Mouse (Mus musculus) megakaryocyte, embryonic 14.5 days (primary cell): ENCODE results near the gene Gli1. TPM values are rescaled to one million over a fixed set of nuclear protein-coding genes. Genes with fewer than 3 reads are reported as not detected.

Source experiments
- H3K27me3 ChIP-seq: replicated peaks from 2 replicates; pipeline ENCODE3; 2012; ENCODE audit warnings: inconsistent platforms
- H3K36me3 ChIP-seq: replicated peaks from 2 replicates; pipeline ENCODE3; 2012; ENCODE audit warnings: low read length, inconsistent platforms, mixed read lengths
- H3K4me1 ChIP-seq: 2 replicates; pipeline ENCODE4 v1.6.1; 2012; ENCODE audit warnings: inconsistent platforms
- H3K4me3 ChIP-seq: replicated peaks from 2 replicates; pipeline ENCODE3; 2012; ENCODE audit warnings: moderate library complexity, mild to moderate bottlenecking, inconsistent platforms
- H3K9me3 ChIP-seq: 2 replicates; pipeline ENCODE4 v1.6.1; 2012; ENCODE audit warnings: inconsistent platforms
- FLI1 ChIP-seq: IDR thresholded peaks from 2 replicates; pipeline ENCODE4 v1.6.1; 2012; ENCODE audit warnings: low read length, inconsistent platforms, mixed read lengths
- GATA1 ChIP-seq: IDR thresholded peaks from 3 replicates; pipeline ENCODE4 v1.6.1; 2012; ENCODE audit warnings: mixed read lengths, low read length, inconsistent platforms, borderline replicate concordance
- polyA plus RNA-seq: library from polyadenylated mRNA; stranded (reverse); fragments of >175 nt; gene quantifications from 2 replicates; pipeline ENCODE4 v1.2.3, GENCODE M21; 2012; ENCODE audit warnings: low replicate concordance; ENCODE audit not compliant: insufficient read depth

The Gli1 gene
- polyA plus RNA-seq: 0.02 TPM in 1 of 2 replicates, not detected in the other

- Histone ChIP-seq H3K4me1 (peaks cover 38% of the 10 kb centered on the region), H3K9me3 (peaks cover 21% of the 10 kb centered on the region), H3K36me3 (no peaks in the 10 kb centered on the region), H3K27me3 (peaks cover 46% of the 10 kb centered on the region), H3K4me3 (peak within 1 kb of the TSS; percentile 87)
- TF ChIP-seq GATA1 (no peak), FLI1 (no peak)
These were observed at the start of gene Gli1 for GRCm38 (mm10) chr10:127341891-127342639. Gene Gli1 (minus strand): TSS chr10:127341974.

DNA sequence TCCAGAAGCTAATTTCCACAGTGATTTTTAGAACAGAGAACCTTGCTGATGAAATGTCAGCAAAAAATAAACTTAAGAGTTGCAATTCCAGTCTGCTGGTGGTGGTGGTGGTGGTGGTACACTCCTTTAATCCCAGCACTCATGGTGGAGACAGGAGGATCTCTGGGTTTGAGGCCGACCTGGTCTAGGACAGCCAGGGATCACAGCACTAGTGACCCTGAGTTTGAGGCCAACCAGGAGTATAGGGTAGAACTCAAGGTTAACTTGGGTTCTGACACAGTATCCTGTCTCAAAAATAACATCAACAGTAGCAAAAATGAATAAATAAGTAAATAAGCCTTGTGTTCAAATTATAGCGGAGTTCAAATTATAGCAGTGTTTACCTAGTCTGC lies 40.0 kb upstream of the Gli1 start:
- no peaks in the 10 kb centered on the region for H3K9me3 ChIP-seq
- no peak for TF ChIP-seq FLI1
- H3K36me3 ChIP-seq: no peaks in the 10 kb centered on the region
- no peaks in the 10 kb centered on the region for H3K27me3 ChIP-seq
- H3K4me1 ChIP-seq: peaks cover 61% of the 10 kb centered on the region
- H3K4me3 ChIP-seq: peak overlapping the region; percentile 93

DNA sequence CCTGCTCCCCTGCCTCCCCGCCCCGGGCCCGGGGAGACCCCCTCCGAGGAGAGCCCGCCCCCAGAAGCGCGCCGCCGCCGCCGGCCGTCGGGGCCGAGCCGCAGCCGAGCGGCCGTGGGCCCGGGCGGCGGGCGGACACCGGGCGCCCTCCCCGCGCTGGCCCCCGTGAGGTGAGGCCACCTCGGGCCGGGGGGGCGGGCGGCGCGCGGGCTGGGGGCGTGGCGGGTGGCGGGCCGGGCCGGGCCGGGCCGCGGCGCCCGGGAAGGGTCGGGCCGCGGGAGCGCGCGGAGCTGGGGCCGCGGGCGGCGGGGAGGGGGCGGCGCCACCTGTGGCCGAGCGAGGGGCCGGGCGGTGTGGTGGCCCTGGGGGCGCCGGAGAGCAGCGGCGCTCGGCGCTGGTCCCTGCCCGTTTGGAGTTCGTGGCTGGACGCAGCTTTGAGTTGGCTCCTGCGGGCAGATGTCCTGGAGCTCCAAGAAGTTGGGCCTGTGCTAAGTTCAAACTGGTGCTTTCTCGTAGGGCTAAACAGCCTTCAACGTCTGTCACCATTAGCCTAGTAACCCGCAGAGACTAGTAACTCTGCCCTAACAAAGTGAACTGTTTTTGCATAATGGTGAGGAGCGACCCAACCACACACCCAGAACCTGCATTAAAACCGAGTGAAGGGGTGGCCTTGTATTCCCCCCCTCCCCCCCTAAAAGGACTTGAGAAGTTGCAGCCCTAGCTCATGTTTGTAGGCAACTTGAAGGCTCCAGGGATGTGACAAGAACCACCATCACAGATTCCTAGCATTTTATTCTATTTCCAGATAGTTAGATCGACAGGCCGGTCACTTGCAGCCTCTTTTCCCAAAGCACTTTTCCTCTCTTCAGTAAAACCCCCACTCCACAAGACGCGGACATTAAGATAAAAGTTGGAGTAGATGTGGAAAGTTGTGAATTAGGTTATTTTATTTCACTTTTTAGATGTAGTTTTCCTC lies 39.3 kb upstream of the Gli1 start:
- H3K4me1 ChIP-seq: peaks cover 61% of the 10 kb centered on the region
- TF ChIP-seq FLI1: no peak
- no peak for TF ChIP-seq GATA1
- peaks cover 2% of the 10 kb centered on the region; the same call in 1 of the 2 replicates for H3K9me3 ChIP-seq

DNA sequence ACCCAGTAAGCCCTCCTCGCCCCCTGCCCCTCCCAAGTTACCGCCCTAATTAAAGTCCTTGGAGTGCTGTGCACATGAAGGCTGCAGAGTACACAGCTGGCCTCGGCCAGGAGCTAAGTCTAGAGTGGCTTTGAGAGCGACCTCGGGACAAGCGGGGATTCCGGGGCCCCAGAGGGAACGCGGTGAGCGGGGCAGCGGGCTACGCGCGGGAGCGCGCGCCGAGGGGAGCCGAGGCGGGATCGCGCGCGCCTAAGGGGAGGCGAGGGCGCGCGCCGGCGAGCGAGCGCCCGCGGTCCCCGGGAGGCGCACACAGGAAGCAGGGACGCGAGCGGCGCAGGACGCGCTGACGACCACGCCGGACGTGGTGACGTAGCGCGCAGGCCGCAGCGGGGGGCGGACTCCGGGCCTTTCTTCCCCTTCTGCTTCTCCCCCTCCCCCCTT lies 38.5 kb upstream of the Gli1 start, which contains the start of gene R3hdm2:
Gene R3hdm2 (plus strand): TSS at position 77 of the 441 bp plus-strand sequence.
- TF ChIP-seq FLI1 (no peak; the same call in 1 of the 2 replicates), GATA1 (no peak)
- Histone ChIP-seq H3K9me3 (peaks cover 4% of the 10 kb centered on the region; the same call in 1 of the 2 replicates), H3K27me3 (no peaks in the 10 kb centered on the region), H3K36me3 (no peaks in the 10 kb centered on the region), H3K4me1 (peaks cover 55% of the 10 kb centered on the region), H3K4me3 (peak within 1 kb of the TSS; percentile 93)

More for the DNA sequence above, 39.3 kb upstream of the Gli1 start:
- H3K27me3 ChIP-seq: no peaks in the 10 kb centered on the region
- H3K4me3 ChIP-seq: peak overlapping the region; percentile 93
- no peaks in the 10 kb centered on the region for H3K36me3 ChIP-seq

GRCm38 (mm10) chr10:127379654-127380053 lies 37.9 kb upstream of the Gli1 start:
- no peaks in the 10 kb centered on the region for H3K36me3 ChIP-seq
- H3K4me1 ChIP-seq: peaks cover 49% of the 10 kb centered on the region
- no peaks in the 10 kb centered on the region for H3K27me3 ChIP-seq
- TF ChIP-seq GATA1 (no peak), FLI1 (no peak)
- peaks cover 4% of the 10 kb centered on the region; the same call in 1 of the 2 replicates for H3K9me3 ChIP-seq
- H3K4me3 ChIP-seq: peak overlapping the region; percentile 93

GRCm38 (mm10) chr10:127377700-127378099 lies 35.9 kb upstream of the Gli1 start:
- Histone ChIP-seq H3K27me3 (no peaks in the 10 kb centered on the region), H3K9me3 (peaks cover 4% of the 10 kb centered on the region; the same call in 1 of the 2 replicates), H3K4me3 (no peak overlapping the region), H3K4me1 (peaks cover 30% of the 10 kb centered on the region), H3K36me3 (no peaks in the 10 kb centered on the region)
- TF ChIP-seq GATA1 (no peak), FLI1 (no peak)

DNA sequence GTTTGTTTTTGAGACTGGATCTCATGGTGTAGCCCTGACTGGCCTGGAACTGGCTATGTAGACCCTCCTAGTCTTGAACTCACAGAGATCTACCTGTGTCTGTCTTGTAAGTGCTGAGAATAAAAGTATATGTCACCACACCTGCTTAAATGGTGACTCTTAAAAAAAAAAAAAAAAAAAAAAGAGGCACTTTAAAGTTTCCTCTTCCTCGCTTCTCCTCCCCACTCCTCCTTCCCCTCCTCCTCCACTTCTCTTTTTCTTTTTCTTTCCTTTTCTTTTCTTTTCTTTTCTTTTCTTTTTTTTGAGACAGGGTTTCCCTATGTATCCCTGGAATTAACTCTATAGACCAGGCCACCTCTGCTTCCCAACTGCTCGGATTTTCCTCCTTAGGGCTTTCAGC lies 29.2 kb upstream of the Gli1 start:
- Histone ChIP-seq H3K27me3 (peaks cover 24% of the 10 kb centered on the region), H3K36me3 (no peaks in the 10 kb centered on the region), H3K4me3 (no peak overlapping the region), H3K4me1 (no peaks in the 10 kb centered on the region), H3K9me3 (peaks cover 2% of the 10 kb centered on the region; the same call in 1 of the 2 replicates)
- TF ChIP-seq FLI1: no peak
- TF ChIP-seq GATA1: no peak

DNA sequence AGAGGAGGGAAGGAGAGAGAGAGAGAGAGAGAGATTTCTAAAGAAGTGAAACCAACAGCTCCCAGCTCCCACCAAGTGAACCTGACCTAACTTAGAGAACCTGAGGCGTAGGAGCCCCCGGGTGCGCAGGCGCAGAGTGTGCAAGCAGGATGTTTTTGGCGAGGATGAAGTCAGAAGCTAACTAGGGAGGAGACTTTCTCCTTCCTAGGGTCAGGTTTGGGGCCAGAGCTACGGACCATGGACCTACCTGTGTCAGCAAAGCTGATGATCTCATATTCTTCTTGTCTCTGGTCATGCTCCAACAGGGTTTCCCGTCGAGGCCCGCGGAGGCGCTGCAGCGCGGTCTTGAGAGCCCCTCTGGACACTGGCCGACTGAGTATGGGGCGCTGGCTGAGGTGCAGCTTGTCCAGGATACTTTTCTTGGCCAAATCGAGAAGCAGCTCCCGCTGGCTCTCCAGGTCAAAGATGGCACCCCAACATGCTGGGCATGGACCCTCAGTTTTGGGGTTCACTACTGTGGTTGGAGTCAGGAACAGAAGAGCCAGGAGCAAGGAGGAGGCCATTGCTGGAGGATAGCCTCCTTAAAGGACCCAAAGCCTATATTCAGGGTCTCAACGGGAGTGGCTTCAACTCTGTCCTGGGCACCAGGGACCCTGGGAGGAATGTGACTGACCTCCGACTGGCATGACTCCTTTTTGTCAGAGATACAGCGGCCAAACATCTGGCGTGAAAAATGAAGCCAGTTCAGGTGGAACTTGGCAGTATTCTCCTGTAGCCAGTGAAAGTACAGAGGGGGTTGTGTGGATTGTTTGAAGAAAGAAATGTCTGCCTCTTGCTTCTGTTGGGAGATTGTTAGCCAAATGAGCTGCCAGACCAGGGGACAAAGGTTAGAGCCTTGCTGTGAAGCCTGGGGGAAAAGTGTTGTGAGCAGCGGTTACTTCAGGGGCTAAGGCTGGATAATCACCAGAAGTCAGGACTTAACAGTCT lies 28.4 kb upstream of the Gli1 start, which contains the start of gene Inhbc:
Gene Inhbc (minus strand): TSS at position 598 of the 987 bp plus-strand sequence.
- Histone ChIP-seq H3K4me1 (no peaks in the 10 kb centered on the region), H3K9me3 (no peaks in the 10 kb centered on the region), H3K36me3 (no peaks in the 10 kb centered on the region), H3K27me3 (peaks cover 24% of the 10 kb centered on the region), H3K4me3 (no peak within 1 kb of the TSS)
- TF ChIP-seq GATA1: no peak
- no peak for TF ChIP-seq FLI1
